Mouse (Mus musculus): ENCODE data around the gene Dcun1d4.

Gene Dcun1d4

GRCm38 (mm10) chr5:73498559-73498958 lies 17.8 kb downstream of the Dcun1d4 start:
- DNase-seq (ENCODE audit: low spot score in 2 of 2), result no peak

DNA sequence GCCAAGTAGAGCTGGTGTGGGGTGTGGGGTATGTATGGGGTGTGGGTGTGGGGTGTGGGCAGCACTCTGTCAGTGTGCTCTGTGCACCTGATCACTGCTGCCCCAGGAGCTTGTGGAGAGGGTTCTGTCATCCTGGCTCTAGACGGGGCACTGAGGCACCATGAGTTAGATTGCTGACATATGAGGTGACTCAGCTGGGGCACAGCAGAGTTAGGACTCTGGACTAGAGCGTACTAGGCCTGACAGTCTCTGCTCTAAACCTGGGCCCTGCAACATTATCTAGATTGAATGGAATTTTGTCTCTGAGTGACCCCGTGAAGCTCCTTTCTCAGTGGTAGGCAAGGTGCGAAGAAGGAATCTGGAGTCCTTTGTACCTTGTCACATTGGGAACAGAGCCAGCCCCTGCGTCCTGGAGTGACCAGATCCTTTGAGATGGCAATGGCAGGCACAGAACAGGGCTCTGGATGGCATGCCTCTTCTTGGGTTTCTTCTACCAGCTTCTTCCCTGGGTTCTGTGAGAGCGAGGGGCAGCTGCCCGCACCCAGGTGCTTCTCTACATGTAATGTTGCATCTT lies 20.2 kb downstream of the Dcun1d4 start:
- DNase-seq (ENCODE audit: low spot score in 2 of 2), result no peak

- no peak for DNase-seq (ENCODE audit: low spot score in 2 of 2)
These were observed 21.6 kb downstream of the Dcun1d4 start for GRCm38 (mm10) chr5:73502422-73502821.

DNA sequence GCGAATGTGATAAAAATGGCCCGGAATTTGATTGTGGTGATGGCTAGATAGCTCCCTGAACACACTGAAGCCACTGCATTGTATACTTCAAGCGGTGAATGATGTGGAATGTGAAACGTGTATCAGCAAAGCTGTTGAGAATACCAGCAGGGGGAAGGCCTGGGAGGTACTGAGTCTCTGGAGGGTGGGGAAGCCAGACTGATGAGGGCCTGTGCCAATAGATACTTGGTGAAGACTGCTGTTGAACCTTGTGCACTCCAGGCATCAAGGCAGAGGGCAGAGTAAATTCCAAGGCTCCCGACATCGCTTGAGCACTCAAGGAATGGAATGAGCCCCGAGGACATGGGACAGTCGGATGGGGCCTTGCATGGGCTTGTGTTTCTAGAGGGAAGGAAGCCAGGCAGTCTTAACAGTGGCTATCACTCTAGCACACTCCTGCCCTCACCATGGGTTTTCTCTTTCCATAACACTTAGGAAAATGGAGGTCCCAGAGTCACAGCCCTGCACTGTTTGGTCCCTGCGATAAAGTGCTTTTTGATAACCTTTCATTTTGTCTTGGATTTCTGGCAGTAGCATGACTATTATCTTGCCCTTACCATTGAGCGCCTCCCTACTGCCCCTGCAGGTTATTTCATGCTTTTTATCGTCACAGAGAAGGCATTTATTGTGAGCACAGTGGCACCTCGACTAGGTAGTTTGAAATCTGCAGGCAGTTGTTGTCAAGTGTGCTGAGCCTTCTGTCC lies 22.4 kb downstream of the Dcun1d4 start:
- no peak for DNase-seq (ENCODE audit: low spot score in 2 of 2)

GRCm38 (mm10) chr5:73511074-73511473 lies 30.3 kb downstream of the Dcun1d4 start:
- DNase-seq (ENCODE audit: low spot score in 2 of 2), result no peak

GRCm38 (mm10) chr5:73512241-73512640 lies 31.4 kb downstream of the Dcun1d4 start:
- DNase-seq (ENCODE audit: low spot score in 2 of 2), result no peak

DNA sequence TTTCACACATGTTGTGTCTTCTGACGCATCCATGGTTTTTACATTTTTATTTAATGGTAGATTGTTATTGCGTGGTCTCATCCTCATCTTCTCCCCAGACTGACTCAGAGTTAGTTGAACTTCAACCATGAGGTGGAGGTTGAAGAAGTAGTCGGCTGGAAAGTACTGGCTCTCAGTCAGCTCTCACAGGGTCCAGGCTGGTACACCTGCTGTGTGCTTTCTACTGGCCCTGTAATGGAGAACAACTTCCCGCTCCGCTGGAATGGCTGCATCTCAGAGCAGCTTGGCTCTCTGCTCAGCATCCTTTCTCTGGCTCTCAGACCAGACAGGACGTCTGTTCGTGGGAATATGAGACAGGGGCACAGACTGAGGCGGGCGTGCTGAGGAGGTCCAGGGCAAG lies 31.9 kb downstream of the Dcun1d4 start:
- no peak for DNase-seq (ENCODE audit: low spot score in 2 of 2)

DNA sequence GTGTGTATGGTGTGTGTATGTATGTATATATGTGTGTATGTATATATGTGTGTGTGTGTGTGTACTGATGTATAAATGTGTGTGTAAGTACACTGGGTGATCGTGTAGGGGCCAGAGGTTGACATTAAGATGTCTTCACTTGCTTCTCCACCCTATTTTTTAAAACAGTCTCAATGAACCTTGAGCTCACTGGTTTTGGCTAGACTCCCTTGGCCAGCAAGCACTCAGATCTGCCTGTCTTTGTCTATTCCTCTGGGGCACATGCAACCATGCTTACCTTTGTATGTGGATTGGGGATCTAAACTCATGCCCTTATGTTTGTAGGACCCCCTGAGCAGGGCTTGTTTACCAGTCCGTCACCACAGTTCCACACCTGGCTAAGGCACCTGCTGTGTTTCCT lies 33.4 kb downstream of the Dcun1d4 start:
- DNase-seq (ENCODE audit: low spot score in 2 of 2), result no peak

- DNase-seq (ENCODE audit: low spot score in 2 of 2), result no peak
These were observed 36.5 kb downstream of the Dcun1d4 start for GRCm38 (mm10) chr5:73517299-73517698.

- no peak for DNase-seq (ENCODE audit: low spot score in 2 of 2)
These were observed 37.8 kb downstream of the Dcun1d4 start for GRCm38 (mm10) chr5:73518424-73519211.

DNA sequence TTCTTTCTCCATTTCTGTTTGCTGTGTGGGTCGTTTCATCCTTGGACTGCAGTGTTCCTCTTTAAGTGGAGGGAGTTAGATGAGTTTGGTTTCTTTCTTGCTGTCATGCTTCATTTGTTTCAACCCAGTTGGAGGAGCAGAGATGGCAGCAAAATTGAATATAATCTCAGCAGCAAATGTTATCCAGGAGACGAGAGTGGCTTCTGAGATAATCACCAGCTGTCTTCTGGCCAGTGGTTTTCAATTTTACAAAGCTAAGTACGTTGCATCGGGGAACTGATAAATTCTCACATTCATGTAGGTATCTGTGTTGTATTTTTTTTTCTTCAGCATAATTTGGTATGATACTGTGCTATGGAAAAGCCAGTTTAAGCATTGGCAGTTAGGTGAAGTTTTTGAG lies 40.0 kb downstream of the Dcun1d4 start:
- no peak for DNase-seq (ENCODE audit: low spot score in 2 of 2)

DNA sequence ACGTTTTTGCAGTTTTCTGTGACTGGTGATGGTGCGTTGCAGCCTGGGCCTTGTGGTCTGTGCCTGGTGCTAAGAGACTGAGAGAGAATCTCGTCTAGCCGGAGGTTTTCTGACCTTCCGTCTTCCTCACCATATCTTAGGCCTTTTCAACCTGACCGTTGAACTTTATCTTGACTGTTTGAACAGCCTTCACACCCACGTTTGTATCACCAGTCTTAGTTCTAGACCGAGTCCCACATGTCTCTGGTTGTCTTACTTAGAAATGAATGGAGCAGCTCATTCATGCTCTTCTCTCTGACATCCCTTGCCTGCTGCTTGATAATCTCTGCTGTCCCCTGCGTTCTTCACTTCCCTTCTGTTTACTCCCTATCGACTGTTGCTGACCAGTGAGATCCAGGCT lies 42.4 kb downstream of the Dcun1d4 start:
- DNase-seq (ENCODE audit: low spot score in 2 of 2), result no peak

DNA sequence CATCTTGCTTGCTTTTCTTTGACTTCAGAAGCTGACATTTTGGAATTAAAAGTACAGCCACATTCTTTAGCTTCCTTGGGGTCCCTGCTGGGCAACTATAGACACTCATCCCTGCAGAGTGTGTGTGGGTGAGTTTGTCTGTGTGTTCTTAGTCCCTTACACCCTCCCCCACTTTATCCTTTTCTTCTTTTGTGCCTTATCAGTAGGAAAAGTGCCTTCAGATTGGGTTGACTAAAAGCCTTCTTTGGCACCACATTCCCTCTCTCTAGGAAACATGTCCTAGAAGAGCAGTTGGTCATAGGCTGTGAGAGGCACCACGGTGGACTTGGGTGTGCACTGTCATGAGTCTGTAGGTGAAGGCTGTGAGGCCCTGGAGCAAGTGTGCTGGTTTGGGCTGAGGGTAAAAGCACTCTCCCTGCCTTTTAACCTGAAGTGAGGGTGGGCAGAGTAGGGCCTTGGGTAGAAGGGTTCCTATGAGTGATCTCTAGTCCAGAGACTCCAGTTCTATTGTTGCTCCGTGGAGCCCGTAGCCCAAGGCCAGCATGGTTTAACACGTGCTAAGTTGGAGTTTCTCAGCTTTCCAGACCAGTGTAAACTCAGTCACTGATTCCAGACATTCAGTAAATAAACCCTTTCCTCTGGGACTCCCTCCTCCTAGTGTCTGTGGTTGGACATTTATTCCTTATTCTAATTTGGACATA lies 43.6 kb downstream of the Dcun1d4 start:
- DNase-seq (ENCODE audit: low spot score in 2 of 2), result no peak

- DNase-seq (ENCODE audit: low spot score in 2 of 2), result no peak
These were observed 51.4 kb downstream of the Dcun1d4 start for GRCm38 (mm10) chr5:73532222-73532621.

GRCm38 (mm10) chr5:73532879-73533278 lies 52.1 kb downstream of the Dcun1d4 start:
- DNase-seq (ENCODE audit: low spot score in 2 of 2), result no peak

GRCm38 (mm10) chr5:73537669-73538068 lies 56.9 kb downstream of the Dcun1d4 start:
- DNase-seq (ENCODE audit: low spot score in 2 of 2), result no peak

- DNase-seq (ENCODE audit: low spot score in 2 of 2), result no peak
These were observed 57.9 kb downstream of the Dcun1d4 start for GRCm38 (mm10) chr5:73538586-73539298.

DNA sequence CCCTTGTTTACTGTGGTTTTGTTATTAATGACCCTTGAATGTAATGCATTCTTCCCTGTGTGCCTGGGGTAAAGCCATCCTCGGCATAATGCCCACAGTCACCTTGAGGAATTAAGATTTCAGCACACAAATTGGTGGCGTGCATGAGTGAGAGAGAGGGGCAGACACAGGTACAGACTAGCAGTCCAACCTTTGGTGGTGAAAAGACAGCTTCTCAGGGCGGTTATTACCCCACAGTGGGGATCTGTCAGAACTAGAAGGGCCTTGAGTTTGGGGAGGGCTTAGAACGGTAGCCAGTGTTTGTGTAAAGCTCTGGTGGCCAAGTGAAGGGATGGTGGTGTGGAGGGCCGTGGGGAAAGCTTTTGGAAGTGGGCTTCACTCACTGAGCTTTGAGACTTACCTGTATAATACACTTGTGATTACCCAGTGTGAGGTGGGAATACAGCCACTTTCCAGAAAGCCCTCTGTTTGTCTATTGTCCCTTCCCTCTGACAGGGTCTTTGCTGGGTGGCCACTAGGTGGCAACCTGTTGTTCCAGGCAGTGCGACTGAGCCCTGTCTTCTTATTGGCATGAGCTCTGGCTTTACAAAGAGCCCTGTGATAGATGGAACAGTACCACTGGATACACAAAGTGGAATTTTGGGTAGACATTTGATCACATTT lies 59.2 kb downstream of the Dcun1d4 start:
- peak in 1 of 2 experiments; percentile 22 for DNase-seq (ENCODE audit: low spot score in 2 of 2)

DNA sequence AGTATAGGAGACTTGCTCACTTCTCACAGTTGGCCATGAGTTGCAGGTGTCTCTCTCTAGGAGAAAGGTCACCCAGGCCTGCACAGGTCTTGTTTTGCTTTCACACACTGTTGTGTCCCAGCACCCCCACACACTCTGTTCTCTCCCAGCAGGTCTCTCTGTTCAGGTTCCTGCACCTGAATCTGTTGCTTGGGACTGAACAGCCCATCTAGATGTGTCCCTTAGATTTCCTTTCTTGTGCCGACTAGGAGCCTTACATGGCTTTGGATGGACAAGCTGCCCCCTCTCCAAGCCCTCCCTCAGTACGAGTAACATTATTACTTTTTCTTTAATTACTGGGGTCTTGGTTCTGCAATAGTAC lies 59.7 kb downstream of the Dcun1d4 start:
- no peak for DNase-seq (ENCODE audit: low spot score in 2 of 2)

DNA sequence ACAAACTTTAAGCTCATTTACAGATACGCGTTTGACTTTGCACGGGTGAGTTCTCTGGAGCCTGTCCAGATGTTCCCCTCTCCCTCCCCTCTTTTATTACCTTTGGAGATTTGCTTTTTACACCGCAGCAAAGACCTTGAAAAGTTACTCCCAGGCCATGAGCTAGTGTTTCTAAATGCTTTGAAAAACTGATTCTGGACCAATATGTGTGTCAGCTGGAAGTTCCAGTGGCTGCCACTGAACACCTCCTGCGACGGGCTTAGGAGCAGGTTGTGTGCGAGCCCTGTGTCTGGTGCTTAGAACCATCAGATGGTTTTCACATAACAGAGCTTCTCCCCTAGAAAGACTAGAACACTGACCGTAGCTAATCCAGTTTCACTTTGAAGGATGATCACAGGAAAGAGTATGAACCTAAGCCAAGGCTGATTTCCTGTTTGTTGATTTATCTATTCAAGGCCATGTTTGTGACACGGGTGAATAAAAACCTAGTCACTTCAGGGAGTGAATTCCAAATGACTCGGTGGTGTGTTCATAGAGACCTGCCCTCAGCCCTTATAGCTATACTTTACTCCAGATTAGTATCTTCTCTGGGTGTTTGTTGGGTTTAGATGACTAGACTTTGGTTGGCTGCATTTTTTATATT lies 63.4 kb downstream of the Dcun1d4 start:
- no peak for DNase-seq (ENCODE audit: low spot score in 2 of 2)

DNA sequence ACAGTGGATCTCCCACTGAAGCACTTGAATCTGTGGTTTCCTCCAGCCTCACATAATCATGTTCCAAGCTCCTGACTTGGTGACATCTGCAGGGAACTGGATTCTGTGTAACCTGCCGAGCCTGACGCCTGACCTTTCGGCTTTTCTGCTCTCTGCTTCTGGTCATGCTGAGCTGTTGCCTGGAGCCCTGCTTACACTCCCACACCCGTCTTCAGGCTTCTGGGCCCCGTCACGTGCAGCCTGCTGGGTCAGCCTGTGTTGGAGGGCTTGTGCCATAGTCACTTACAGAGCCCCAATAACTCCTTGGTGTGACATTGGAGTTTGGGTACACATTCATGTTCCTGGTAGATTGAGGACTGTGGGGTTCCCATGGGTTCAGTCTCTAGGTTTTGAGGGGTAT lies 64.8 kb downstream of the Dcun1d4 start:
- DNase-seq (ENCODE audit: low spot score in 2 of 2), result no peak

Measured in right cerebral cortex, postnatal 36 days (tissue).